Mouse (Mus musculus) liver, embryonic 13.5 days (tissue): Measurements from ENCODE around the gene Dnmt3a. TPM values are rescaled to one million over a fixed set of nuclear protein-coding genes. Genes with fewer than 3 reads are reported as not detected.

Experiments used
- ATAC-seq: fragments of 200-750 bp; cut with Nextera tagmentation; 2 replicates; pipeline ENCODE4 v1.8.0; 2017; ENCODE audit warnings: low read depth, mild to moderate bottlenecking, moderate number of reproducible peaks, moderate library complexity
- DNase-seq: peaks from one replicate; pipeline ENCODE4 v3.0.0; 2022
- H3K27ac ChIP-seq: fragments of 300-500 bp; sonication (generic); 2 replicates; pipeline ENCODE4 v1.5.1; 2015; ENCODE audit warnings: moderate library complexity, mild to moderate bottlenecking, inconsistent platforms
- H3K27me3 ChIP-seq: fragments of 300-500 bp; sonication (generic); 2 replicates; pipeline ENCODE4 v1.6.1; 2015; ENCODE audit warnings: mild to moderate bottlenecking, inconsistent platforms
- H3K36me3 ChIP-seq: fragments of 300-500 bp; sonication (generic); 2 replicates; pipeline ENCODE4 v1.6.1; 2015; ENCODE audit warnings: mild to moderate bottlenecking, inconsistent platforms
- H3K4me1 ChIP-seq: fragments of 300-500 bp; sonication (generic); replicated peaks from 2 replicates; pipeline ENCODE4 v1.6.1; 2015; ENCODE audit warnings: inconsistent platforms
- H3K4me2 ChIP-seq: fragments of 300-500 bp; sonication (generic); 2 replicates; pipeline ENCODE4 v1.6.1; 2015; ENCODE audit warnings: inconsistent platforms, mild to moderate bottlenecking, moderate library complexity
- H3K4me3 ChIP-seq: fragments of 300-500 bp; sonication (generic); replicated peaks from 2 replicates; pipeline ENCODE4 v1.5.1; 2015; ENCODE audit warnings: mild to moderate bottlenecking, inconsistent platforms
- H3K9ac ChIP-seq: fragments of 300-500 bp; sonication (generic); 2 replicates; pipeline ENCODE4 v1.6.1; 2015; ENCODE audit warnings: mild to moderate bottlenecking, inconsistent platforms
- H3K9me3 ChIP-seq: fragments of 300-500 bp; sonication (generic); replicated peaks from 2 replicates; pipeline ENCODE4 v1.6.1; 2016; ENCODE audit warnings: inconsistent platforms
- WGBS: fragments of 180-500 bp; shearing (Covaris S2); methylation state at CpG from one replicate; pipeline ENCODE4 v1.1.7; 2015; ENCODE audit not compliant: insufficient replicate concordance; 5-methylcytosine and 5-hydroxymethylcytosine counted together
- polyA plus RNA-seq: library from polyadenylated mRNA; unstranded; fragments of >200 nt; fragmentation: Nextera tagmentation; extraction: Ambion mirVana; gene quantifications from 2 replicates; pipeline ENCODE4 v1.2.1, GENCODE M21; 2015

Dnmt3a gene
- polyA plus RNA-seq, 1 experiment from 2014 or later: 29.6 TPM

- WGBS: 43% methylated on average over 2 of the region's 2 CpGs
- Histone ChIP-seq H3K9ac (no peak overlapping the region), H3K4me3 (no peak overlapping the region), H3K9me3 (no peaks in the 10 kb centered on the region), H3K4me1 (peaks cover 37% of the 10 kb centered on the region), H3K27me3 (no peaks in the 10 kb centered on the region), H3K4me2 (peak overlapping the region; percentile 9; the same call in 1 of the 2 replicates), H3K27ac (peak overlapping the region; percentile 81), H3K36me3 (no peaks in the 10 kb centered on the region)
- DNase-seq: no peak
- ATAC-seq: no peak
These were observed 50.9 kb downstream of the Dnmt3a start for GRCm38 (mm10) chr12:3856748-3857147.

GRCm38 (mm10) chr12:3857231-3857630, 51.4 kb downstream of the Dnmt3a start:
- H3K4me1 ChIP-seq: peaks cover 37% of the 10 kb centered on the region
- no peak for ATAC-seq
- no peaks in the 10 kb centered on the region for H3K36me3 ChIP-seq
- no peak for DNase-seq
- no peak overlapping the region for H3K4me3 ChIP-seq
- 59% methylated on average over 3 of the region's 3 CpGs for WGBS
- H3K9ac ChIP-seq: no peak overlapping the region
- no peaks in the 10 kb centered on the region for H3K9me3 ChIP-seq
- H3K27ac ChIP-seq: no peak overlapping the region
- H3K27me3 ChIP-seq: no peaks in the 10 kb centered on the region
- H3K4me2 ChIP-seq: no peak overlapping the region

GRCm38 (mm10) chr12:3857773-3858172, 52.0 kb downstream of the Dnmt3a start:
- no peak for ATAC-seq

GRCm38 (mm10) chr12:3858754-3859153, 52.9 kb downstream of the Dnmt3a start:
- Histone ChIP-seq H3K9ac (no peak overlapping the region), H3K4me2 (no peak overlapping the region), H3K4me1 (peaks cover 37% of the 10 kb centered on the region), H3K36me3 (no peaks in the 10 kb centered on the region), H3K27me3 (no peaks in the 10 kb centered on the region), H3K4me3 (no peak overlapping the region), H3K27ac (no peak overlapping the region), H3K9me3 (no peaks in the 10 kb centered on the region)
- ATAC-seq (no peak), DNase-seq (no peak)
- WGBS: 81% methylated on average over 4 of the region's 4 CpGs

More at GRCm38 (mm10) chr12:3857773-3858172, 52.0 kb downstream of the Dnmt3a start:
- H3K27ac ChIP-seq: no peak overlapping the region
- H3K4me3 ChIP-seq: no peak overlapping the region
- DNase-seq: no peak
- WGBS: 62% methylated on average over 9 of the region's 9 CpGs
- no peak overlapping the region for H3K9ac ChIP-seq
- H3K9me3 ChIP-seq: no peaks in the 10 kb centered on the region
- peaks cover 37% of the 10 kb centered on the region for H3K4me1 ChIP-seq
- no peaks in the 10 kb centered on the region for H3K36me3 ChIP-seq
- H3K4me2 ChIP-seq: no peak overlapping the region
- H3K27me3 ChIP-seq: no peaks in the 10 kb centered on the region

GRCm38 (mm10) chr12:3859545-3859944, 53.7 kb downstream of the Dnmt3a start:
- ATAC-seq: no peak
- DNase-seq: no peak
- H3K27me3 ChIP-seq: no peaks in the 10 kb centered on the region
- no peaks in the 10 kb centered on the region for H3K36me3 ChIP-seq
- no peak overlapping the region for H3K4me2 ChIP-seq
- H3K9ac ChIP-seq: no peak overlapping the region
- WGBS: 56% methylated on average over 3 of the region's 3 CpGs
- no peaks in the 10 kb centered on the region for H3K9me3 ChIP-seq
- H3K4me3 ChIP-seq: no peak overlapping the region
- peaks cover 34% of the 10 kb centered on the region for H3K4me1 ChIP-seq
- no peak overlapping the region for H3K27ac ChIP-seq

GRCm38 (mm10) chr12:3860005-3860404, 54.2 kb downstream of the Dnmt3a start:
- Histone ChIP-seq H3K4me1 (peaks cover 29% of the 10 kb centered on the region), H3K27me3 (no peaks in the 10 kb centered on the region), H3K9ac (no peak overlapping the region), H3K4me3 (no peak overlapping the region), H3K9me3 (no peaks in the 10 kb centered on the region), H3K36me3 (no peaks in the 10 kb centered on the region), H3K27ac (no peak overlapping the region), H3K4me2 (no peak overlapping the region)
- ATAC-seq: no peak
- WGBS: 69% methylated on average over 5 of the region's 5 CpGs
- no peak for DNase-seq

- no peak for ATAC-seq
- no peaks in the 10 kb centered on the region for H3K27me3 ChIP-seq
- peaks cover 16% of the 10 kb centered on the region for H3K4me1 ChIP-seq
- H3K4me3 ChIP-seq: no peak overlapping the region
- no peak for DNase-seq
- H3K4me2 ChIP-seq: no peak overlapping the region
- WGBS: 47% methylated on average over 4 of the region's 4 CpGs
- no peaks in the 10 kb centered on the region for H3K9me3 ChIP-seq
- H3K27ac ChIP-seq: no peak overlapping the region
- no peak overlapping the region for H3K9ac ChIP-seq
- peaks cover 4% of the 10 kb centered on the region for H3K36me3 ChIP-seq
These were observed 55.9 kb downstream of the Dnmt3a start for GRCm38 (mm10) chr12:3861665-3862228.

- no peaks in the 10 kb centered on the region for H3K27me3 ChIP-seq
- no peaks in the 10 kb centered on the region for H3K9me3 ChIP-seq
- no peak overlapping the region for H3K27ac ChIP-seq
- H3K36me3 ChIP-seq: peaks cover 4% of the 10 kb centered on the region
- no peak overlapping the region for H3K4me2 ChIP-seq
- H3K9ac ChIP-seq: no peak overlapping the region
- DNase-seq: no peak
- no peak for ATAC-seq
- WGBS: 68% methylated on average over 6 of the region's 6 CpGs
- peaks cover 11% of the 10 kb centered on the region for H3K4me1 ChIP-seq
- no peak overlapping the region for H3K4me3 ChIP-seq
These were observed 56.4 kb downstream of the Dnmt3a start for GRCm38 (mm10) chr12:3862253-3862652.

- H3K9me3 ChIP-seq: no peaks in the 10 kb centered on the region
- ATAC-seq (no peak), DNase-seq (no peak)
- H3K9ac ChIP-seq: no peak overlapping the region
- peaks cover 15% of the 10 kb centered on the region for H3K4me1 ChIP-seq
- no peaks in the 10 kb centered on the region for H3K27me3 ChIP-seq
- 83% methylated on average over 8 of the region's 8 CpGs for WGBS
- H3K27ac ChIP-seq: no peak overlapping the region
- H3K4me2 ChIP-seq: no peak overlapping the region
- H3K4me3 ChIP-seq: no peak overlapping the region
- H3K36me3 ChIP-seq: peaks cover 8% of the 10 kb centered on the region
These were observed 58.4 kb downstream of the Dnmt3a start for GRCm38 (mm10) chr12:3864208-3864607.

GRCm38 (mm10) chr12:3865594-3865993, 59.8 kb downstream of the Dnmt3a start:
- WGBS: 72% methylated on average over 8 of the region's 8 CpGs
- no peak for DNase-seq
- Histone ChIP-seq H3K9ac (no peak overlapping the region), H3K9me3 (no peaks in the 10 kb centered on the region), H3K27ac (no peak overlapping the region), H3K4me2 (no peak overlapping the region), H3K36me3 (peaks cover 8% of the 10 kb centered on the region), H3K4me1 (peaks cover 21% of the 10 kb centered on the region), H3K27me3 (no peaks in the 10 kb centered on the region), H3K4me3 (no peak overlapping the region)
- no peak for ATAC-seq

- Histone ChIP-seq H3K4me3 (no peak overlapping the region), H3K9me3 (no peaks in the 10 kb centered on the region), H3K9ac (no peak overlapping the region), H3K4me2 (no peak overlapping the region), H3K27ac (no peak overlapping the region), H3K36me3 (peaks cover 8% of the 10 kb centered on the region), H3K27me3 (no peaks in the 10 kb centered on the region), H3K4me1 (peaks cover 33% of the 10 kb centered on the region)
- no peak for DNase-seq
- ATAC-seq: peak; percentile 37; the same call in 1 of the 2 replicates
- WGBS: 65% methylated on average over 12 of the region's 12 CpGs
These were observed 61.0 kb downstream of the Dnmt3a start for GRCm38 (mm10) chr12:3866654-3867370.

GRCm38 (mm10) chr12:3868115-3868514, 62.3 kb downstream of the Dnmt3a start:
- H3K4me3 ChIP-seq: no peak overlapping the region
- no peak for ATAC-seq
- no peak overlapping the region for H3K4me2 ChIP-seq
- DNase-seq: no peak
- no peak overlapping the region for H3K9ac ChIP-seq
- 60% methylated on average over 5 of the region's 5 CpGs for WGBS
- H3K4me1 ChIP-seq: peaks cover 46% of the 10 kb centered on the region
- H3K9me3 ChIP-seq: no peaks in the 10 kb centered on the region
- no peak overlapping the region for H3K27ac ChIP-seq
- no peaks in the 10 kb centered on the region for H3K27me3 ChIP-seq
- peaks cover 8% of the 10 kb centered on the region for H3K36me3 ChIP-seq
